Mouse (Mus musculus) intestine, embryonic 14.5 days (tissue): ENCODE measurements around the gene Neurl3. TPM values are rescaled to one million over a fixed set of nuclear protein-coding genes. Genes with fewer than 3 reads are reported as not detected.

Experiments
- ATAC-seq: fragments of 200-750 bp; cut with Nextera tagmentation; replicated peaks from 2 replicates; pipeline ENCODE4 v1.8.0; 2017; ENCODE audit warnings: low read depth, moderate number of reproducible peaks, moderate TSS enrichment, moderate library complexity; ENCODE audit not compliant: low FRiP score, low TSS enrichment
- DNase-seq: peaks from one replicate; pipeline ENCODE4 v3.0.0-alpha.2; 2018; ENCODE audit warnings: low spot score
- H3K27ac ChIP-seq: fragments of 300-500 bp; sonication (generic); 2 replicates; pipeline ENCODE4 v1.5.1; 2014; ENCODE audit warnings: low read depth, mild to moderate bottlenecking, control low read depth
- H3K27me3 ChIP-seq: fragments of 300-500 bp; sonication (generic); replicated peaks from 2 replicates; pipeline ENCODE4 v1.6.1; 2014; ENCODE audit warnings: low read length, control low read depth; ENCODE audit not compliant: control insufficient read depth, insufficient read depth
- H3K36me3 ChIP-seq: fragments of 300-500 bp; sonication (generic); 2 replicates; pipeline ENCODE4 v1.6.1; 2014; ENCODE audit warnings: low read length, control low read depth; ENCODE audit not compliant: control insufficient read depth, insufficient read depth
- H3K4me1 ChIP-seq: fragments of 300-500 bp; sonication (generic); replicated peaks from 2 replicates; pipeline ENCODE4 v1.6.1; 2014; ENCODE audit warnings: low read length, control low read depth, mixed read lengths; ENCODE audit not compliant: control insufficient read depth, insufficient read depth
- H3K4me2 ChIP-seq: fragments of 300-500 bp; sonication (generic); 2 replicates; pipeline ENCODE4 v1.6.1; 2014; ENCODE audit warnings: low read length
- H3K4me3 ChIP-seq: fragments of 300-500 bp; sonication (generic); 2 replicates; pipeline ENCODE4 v1.5.1; 2014; ENCODE audit warnings: low read depth, low read length, control low read depth, mixed read lengths
- H3K9ac ChIP-seq: fragments of 300-500 bp; sonication (generic); 2 replicates; pipeline ENCODE4 v1.6.1; 2014; ENCODE audit warnings: mild to moderate bottlenecking, low read length
- H3K9me3 ChIP-seq: fragments of 300-500 bp; sonication (generic); 2 replicates; pipeline ENCODE4 v1.6.1; 2016; ENCODE audit warnings: low read length, control low read depth; ENCODE audit not compliant: control insufficient read depth
- WGBS: fragments of 180-500 bp; shearing (Covaris S2); extraction: QIAGEN DNeasy Blood & Tissue Kit; methylation state at CpG from one replicate; pipeline ENCODE4 v1.1.7; 2014; 5-methylcytosine and 5-hydroxymethylcytosine counted together
- polyA plus RNA-seq: library from polyadenylated mRNA; unstranded; fragments of >200 nt; fragmentation: Nextera tagmentation; extraction: Ambion mirVana; gene quantifications from 2 replicates; pipeline ENCODE4 v1.2.1, GENCODE M21; 2014

Gene Neurl3
- polyA plus RNA-seq, 1 experiment from 2014 or later, result 16.2 TPM

DNA sequence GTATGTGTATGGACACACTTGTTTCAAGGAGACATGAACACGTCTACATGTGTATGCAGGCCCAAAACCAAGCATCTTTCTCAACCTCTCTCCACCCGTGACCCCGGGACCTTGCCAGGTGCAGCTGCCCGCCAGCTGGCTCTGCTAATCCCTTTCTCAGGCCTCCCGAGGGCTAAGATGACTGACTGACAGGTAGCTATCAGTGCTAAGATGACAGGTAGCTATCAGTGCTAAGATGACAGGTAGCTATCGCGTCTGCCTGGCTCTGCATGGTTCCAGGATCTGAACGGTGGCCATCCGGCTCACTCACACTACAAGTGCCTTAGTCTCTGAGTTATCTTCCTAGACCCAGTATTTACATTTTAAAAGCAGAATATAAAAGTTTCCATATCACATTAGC, 46.0 kb downstream of the Neurl3 start:
- H3K4me1 ChIP-seq, result no peaks in the 10 kb centered on the region
- no peaks in the 10 kb centered on the region for H3K27me3 ChIP-seq
- H3K36me3 ChIP-seq, result peaks cover 63% of the 10 kb centered on the region
- DNase-seq, result no peak
- no peak overlapping the region for H3K9ac ChIP-seq
- no peak overlapping the region for H3K4me3 ChIP-seq
- no peak for ATAC-seq
- 89% methylated on average over 9 of the region's 9 CpGs for whole genome bisulfite sequencing
- H3K9me3 ChIP-seq, result no peaks in the 10 kb centered on the region
- H3K27ac ChIP-seq, result no peak overlapping the region
- no peak overlapping the region for H3K4me2 ChIP-seq

DNA sequence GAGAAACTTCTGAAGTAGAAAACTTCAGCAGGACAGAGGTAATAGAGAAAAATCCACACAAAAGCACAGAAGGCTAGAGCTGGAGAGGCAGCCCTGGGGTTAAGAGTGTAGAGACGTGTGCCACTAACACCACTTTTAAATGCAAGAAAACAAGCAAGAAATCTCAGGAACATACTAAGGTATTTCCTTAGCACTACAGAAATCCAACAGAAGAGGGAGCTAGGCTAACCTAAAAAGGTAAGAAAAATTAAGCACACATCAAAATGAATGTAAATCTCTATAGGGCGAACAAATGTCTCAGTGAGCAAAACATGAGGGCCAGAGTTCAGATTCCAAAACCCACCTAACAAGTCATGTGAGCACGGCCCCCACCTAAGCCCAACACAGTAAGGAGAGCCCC, 49.8 kb downstream of the Neurl3 start:
- 72% methylated on average over 3 of the region's 3 CpGs for WGBS
- H3K9ac ChIP-seq, result no peak overlapping the region
- no peak for DNase-seq
- no peak for ATAC-seq
- no peaks in the 10 kb centered on the region for H3K4me1 ChIP-seq
- no peak overlapping the region for H3K4me2 ChIP-seq
- H3K36me3 ChIP-seq, result peaks cover 68% of the 10 kb centered on the region
- no peaks in the 10 kb centered on the region for H3K9me3 ChIP-seq
- H3K27me3 ChIP-seq, result no peaks in the 10 kb centered on the region
- no peak overlapping the region for H3K27ac ChIP-seq
- no peak overlapping the region for H3K4me3 ChIP-seq

Other genes starting within 250 kb of the Neurl3 start
- 8.3 and 8.5 TPM in 2 replicates for gene Hs6st1, start 206.3 kb downstream of the Neurl3 start, polyA plus RNA-seq
- gene Uggt1, start 30.0 kb downstream of the Neurl3 start, polyA plus RNA-seq, result 71.5 and 75.3 TPM in 2 replicates
- gene Arid5a, start 33.1 kb upstream of the Neurl3 start, polyA plus RNA-seq, result 2.2 and 3.2 TPM in 2 replicates
- 41.4 and 45.9 TPM in 2 replicates for gene Kansl3, start 94.5 kb upstream of the Neurl3 start, polyA plus RNA-seq
- 0.78 and 0.91 TPM in 2 replicates for gene Fer1l5, start 97.6 kb upstream of the Neurl3 start, polyA plus RNA-seq
- 22.6 and 24.6 TPM in 2 replicates for gene Lman2l, start 170.6 kb upstream of the Neurl3 start, polyA plus RNA-seq
- 27.7 and 30.2 TPM in 2 replicates for gene Cnnm4, start 196.9 kb upstream of the Neurl3 start, polyA plus RNA-seq
- gene Cnnm3, start 237.2 kb upstream of the Neurl3 start, polyA plus RNA-seq, result 5.4 and 6.2 TPM in 2 replicates